Mouse (Mus musculus) testis, adult 2 months (tissue): ENCODE measurements around the gene 4931428L18Rik. TPM values are rescaled to one million over a fixed set of nuclear protein-coding genes. Genes with fewer than 3 reads are reported as not detected.

Source experiments
- H3K27ac ChIP-seq: fragments of 200-500 bp; 2 replicates; pipeline ENCODE4 v1.5.1; 2012; ENCODE audit warnings: low read depth, low read length; ENCODE audit not compliant: control insufficient read depth, insufficient read depth
- H3K27me3 ChIP-seq: fragments of 200-500 bp; 2 replicates; pipeline ENCODE4 v1.6.1; 2012; ENCODE audit warnings: mild to moderate bottlenecking, low read length, moderate library complexity; ENCODE audit not compliant: control insufficient read depth, insufficient read depth
- H3K36me3 ChIP-seq: fragments of 200-500 bp; 2 replicates; pipeline ENCODE4 v1.6.1; 2012; ENCODE audit warnings: mild to moderate bottlenecking, low read length; ENCODE audit not compliant: control insufficient read depth, insufficient read depth
- H3K4me1 ChIP-seq: fragments of 200-500 bp; 2 replicates; pipeline ENCODE4 v1.6.1; 2012; ENCODE audit warnings: low read length; ENCODE audit not compliant: control insufficient read depth, insufficient read depth
- H3K4me3 ChIP-seq: fragments of 200-500 bp; 2 replicates; pipeline ENCODE4 v1.5.1; 2012; ENCODE audit warnings: low read depth, mild to moderate bottlenecking, low read length, moderate library complexity, mixed read lengths; ENCODE audit not compliant: control insufficient read depth
- CTCF ChIP-seq: fragments of 200-500 bp; IDR thresholded peaks from 2 replicates; pipeline ENCODE4 v1.5.1; 2012; ENCODE audit warnings: low read depth, mild to moderate bottlenecking, inconsistent platforms, low read length, moderate library complexity; ENCODE audit not compliant: control insufficient read depth, insufficient read depth, insufficient replicate concordance
- POLR2A ChIP-seq: fragments of 200-500 bp; IDR thresholded peaks from 2 replicates; pipeline ENCODE4 v1.6.1; 2012; ENCODE audit warnings: low read depth, mild to moderate bottlenecking, inconsistent platforms, low read length, moderate library complexity; ENCODE audit not compliant: control insufficient read depth
- polyA plus RNA-seq: library from polyadenylated mRNA; depleted of rRNA; stranded (reverse); fragments of >200 nt; gene quantifications from 2 replicates; pipeline ENCODE4 v1.2.3, GENCODE M21; 2012

Gene 4931428L18Rik
- polyA plus RNA-seq, 1 experiment, result 122 TPM

DNA sequence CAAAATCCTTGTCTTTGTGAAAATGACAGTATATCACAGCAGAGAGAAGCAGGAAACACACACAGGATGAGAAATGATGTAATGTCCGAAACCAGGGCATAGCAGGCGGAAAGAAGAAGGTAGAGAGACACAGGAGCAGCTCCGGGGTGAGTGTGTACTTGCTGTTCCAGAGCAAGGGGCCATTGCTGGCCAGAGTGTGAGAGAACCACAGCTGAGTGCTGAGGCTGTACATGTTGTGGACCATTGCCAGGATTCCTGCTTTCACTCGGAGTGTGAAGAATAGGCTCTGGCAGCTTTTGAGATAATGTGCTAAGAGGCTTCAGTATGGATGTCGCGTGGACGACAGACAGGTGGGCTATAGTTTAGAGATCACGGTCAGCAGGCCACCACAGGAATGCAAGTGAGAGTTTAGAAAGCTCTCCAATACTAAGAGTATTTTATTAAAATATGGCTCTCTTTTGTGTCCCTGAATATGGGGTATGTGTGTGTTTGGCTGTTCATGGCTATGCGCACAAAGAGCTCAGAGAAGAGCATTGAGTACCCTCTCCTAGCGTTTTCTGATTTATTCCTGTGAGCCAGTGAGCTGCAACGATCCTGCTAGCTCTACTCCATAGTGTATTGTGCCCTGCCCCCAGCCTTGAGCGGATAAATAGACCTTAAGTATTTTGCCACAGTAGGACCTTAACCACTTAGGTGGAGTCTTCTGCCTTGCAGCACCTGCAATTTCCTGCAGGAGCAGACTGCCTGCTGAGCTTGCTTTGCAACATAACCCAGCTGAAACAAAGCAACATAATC, 119.4 kb downstream of the 4931428L18Rik start:
- H3K4me3 ChIP-seq, result no peak overlapping the region
- H3K36me3 ChIP-seq, result no peaks in the 10 kb centered on the region
- no peak for TF ChIP-seq POLR2A
- TF ChIP-seq CTCF, result no peak
- H3K27ac ChIP-seq, result no peak overlapping the region
- no peaks in the 10 kb centered on the region for H3K27me3 ChIP-seq
- no peaks in the 10 kb centered on the region for H3K4me1 ChIP-seq

- no peak overlapping the region for H3K4me3 ChIP-seq
- TF ChIP-seq CTCF (no peak), POLR2A (no peak)
- H3K27me3 ChIP-seq, result no peaks in the 10 kb centered on the region
- H3K36me3 ChIP-seq, result no peaks in the 10 kb centered on the region
- no peaks in the 10 kb centered on the region for H3K4me1 ChIP-seq
- H3K27ac ChIP-seq, result no peak overlapping the region
Observed at GRCm38 (mm10) chr1:31102280-31102679, 120.2 kb downstream of the 4931428L18Rik start.

DNA sequence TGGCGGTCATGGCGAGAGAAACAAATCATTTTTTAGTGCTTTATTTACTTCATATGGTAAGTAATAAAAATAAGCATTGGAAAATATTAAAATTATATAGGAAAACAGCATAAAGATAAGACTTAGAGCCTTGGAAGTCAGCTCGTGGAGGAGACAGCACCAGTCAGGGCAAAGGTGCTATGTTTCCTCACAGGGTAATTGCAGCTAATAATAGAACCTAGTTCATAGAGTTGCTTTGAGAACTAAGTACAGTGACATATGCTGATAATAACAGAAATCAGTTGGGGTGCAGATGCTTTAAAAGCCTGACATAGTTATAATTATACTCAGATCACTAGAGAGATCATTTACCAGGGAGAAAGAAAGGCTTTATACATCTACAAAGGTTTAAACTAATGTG, 125.3 kb downstream of the 4931428L18Rik start:
- TF ChIP-seq CTCF (no peak), POLR2A (no peak)
- H3K36me3 ChIP-seq, result no peaks in the 10 kb centered on the region

DNA sequence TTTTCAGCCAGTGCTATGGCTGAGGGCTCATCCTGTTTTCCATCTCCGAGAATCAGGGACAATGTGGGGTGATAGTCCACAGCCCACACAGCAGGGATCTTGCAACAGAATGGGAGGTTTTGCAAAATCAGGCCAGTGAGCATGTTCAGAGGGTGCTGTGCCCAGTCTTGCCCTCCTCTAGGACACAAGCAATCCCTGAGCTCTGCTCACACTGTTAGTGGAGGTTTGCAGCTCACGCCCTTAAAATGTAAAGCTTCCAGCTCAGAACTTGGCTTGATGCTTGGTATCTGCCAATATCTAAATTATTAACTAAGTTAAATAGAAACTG, 126.1 kb downstream of the 4931428L18Rik start:
- H3K27me3 ChIP-seq, result no peaks in the 10 kb centered on the region
- TF ChIP-seq CTCF (no peak), POLR2A (no peak)
- H3K4me1 ChIP-seq, result no peaks in the 10 kb centered on the region
- no peak overlapping the region for H3K27ac ChIP-seq
- no peak overlapping the region for H3K4me3 ChIP-seq
- no peaks in the 10 kb centered on the region for H3K36me3 ChIP-seq

More for the DNA sequence above, 125.3 kb downstream of the 4931428L18Rik start:
- Histone ChIP-seq H3K4me3 (no peak overlapping the region), H3K27ac (no peak overlapping the region), H3K27me3 (no peaks in the 10 kb centered on the region), H3K4me1 (no peaks in the 10 kb centered on the region)

DNA sequence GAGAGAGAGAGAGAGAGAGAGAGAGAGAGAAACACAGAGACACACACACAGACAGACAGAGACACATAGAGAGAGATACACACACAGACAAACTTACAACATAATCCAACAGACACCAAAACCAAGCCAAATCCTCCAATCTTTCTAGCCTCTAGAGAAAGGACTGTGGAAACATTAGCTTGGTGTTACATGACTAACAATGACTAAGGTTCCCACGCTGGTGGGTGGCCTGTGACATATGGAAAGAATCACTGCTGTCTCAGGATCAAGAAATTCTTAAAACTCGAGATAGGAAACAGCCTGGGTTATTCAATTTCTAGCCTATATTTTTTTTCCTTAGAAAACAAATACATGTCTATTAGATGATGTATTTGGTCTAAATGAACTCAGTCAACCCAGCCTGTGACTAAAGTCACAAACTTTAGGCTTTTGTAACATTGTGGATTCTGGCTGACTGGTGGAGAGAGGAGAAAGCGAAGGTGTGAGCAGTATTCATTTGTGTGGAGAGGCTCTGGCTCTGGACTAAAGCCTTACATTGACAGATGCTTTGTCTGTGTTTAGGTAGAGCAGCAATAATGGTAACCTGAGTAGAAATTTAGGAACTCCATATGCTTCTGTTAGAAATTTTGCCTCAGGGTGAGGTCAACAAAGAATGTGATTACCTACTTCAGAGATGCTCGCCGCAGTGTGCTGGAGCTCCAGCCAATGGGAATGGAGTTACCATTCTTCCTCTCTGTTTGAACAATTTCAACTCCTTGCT, 126.6 kb downstream of the 4931428L18Rik start:
- Histone ChIP-seq H3K27me3 (no peaks in the 10 kb centered on the region), H3K4me3 (no peak overlapping the region), H3K4me1 (no peaks in the 10 kb centered on the region), H3K27ac (no peak overlapping the region), H3K36me3 (no peaks in the 10 kb centered on the region)
- no peak for TF ChIP-seq POLR2A
- TF ChIP-seq CTCF, result no peak

GRCm38 (mm10) chr1:31094792-31095191, 127.7 kb downstream of the 4931428L18Rik start:
- Histone ChIP-seq H3K27me3 (no peaks in the 10 kb centered on the region), H3K27ac (no peak overlapping the region), H3K36me3 (no peaks in the 10 kb centered on the region), H3K4me3 (no peak overlapping the region; the same call in 1 of the 2 replicates), H3K4me1 (no peaks in the 10 kb centered on the region)
- no peak for TF ChIP-seq POLR2A
- no peak for TF ChIP-seq CTCF

DNA sequence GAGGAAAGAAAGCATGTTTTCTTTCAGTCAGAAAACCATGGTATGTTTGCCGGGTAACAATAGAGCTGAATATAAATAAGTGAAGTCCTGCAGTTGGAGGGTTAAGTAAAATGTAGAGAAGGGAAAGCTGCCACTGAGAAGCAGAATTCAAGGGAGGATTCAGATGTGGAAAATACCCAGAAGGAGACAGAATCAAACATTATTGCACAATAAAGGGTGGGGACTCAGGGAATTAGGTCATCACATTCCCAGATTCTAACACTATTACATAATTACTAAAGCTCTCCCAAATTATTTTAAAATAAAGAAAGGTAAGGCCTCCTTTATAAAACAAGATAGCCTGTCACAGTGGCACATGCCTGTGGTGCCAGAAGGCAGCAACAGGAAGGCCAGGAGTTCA, 128.5 kb downstream of the 4931428L18Rik start:
- TF ChIP-seq POLR2A (no peak), CTCF (no peak)
- no peaks in the 10 kb centered on the region for H3K36me3 ChIP-seq
- no peaks in the 10 kb centered on the region for H3K4me1 ChIP-seq
- H3K27me3 ChIP-seq, result no peaks in the 10 kb centered on the region
- H3K27ac ChIP-seq, result no peak overlapping the region
- H3K4me3 ChIP-seq, result peak overlapping the region; percentile 24; the same call in 1 of the 2 replicates
